Mouse (Mus musculus): ENCODE data around the gene BC067074. TPM values are rescaled to one million over a fixed set of nuclear protein-coding genes. Genes with fewer than 3 reads are reported as not detected.

Gene BC067074
- polyA plus RNA-seq, 1 experiment from 2014 or later: 2.0 TPM

- Histone ChIP-seq H3K36me3 (ENCODE audit: control insufficient read depth, insufficient read depth, low read length) (no peaks in the 10 kb centered on the region), H3K4me1 (replicated peaks; ENCODE audit: control insufficient read depth, insufficient read depth, low read length) (0 out of 2 replicates have a peak, but pooled peaks cover 3% of the 10 kb centered on the region), H3K4me2 (ENCODE audit: low read depth, low read length, severe bottlenecking) (peak overlapping the region; percentile 65), H3K27ac (ENCODE audit: low read depth, low read length) (no peak overlapping the region), H3K9ac (ENCODE audit: low read length) (peak overlapping the region; percentile 74), H3K9me3 (ENCODE audit: control insufficient read depth, low read length) (no peaks in the 10 kb centered on the region), H3K4me3 (ENCODE audit: low read depth, low read length) (peak overlapping the region; percentile 59), H3K27me3 (ENCODE audit: control insufficient read depth, insufficient read depth, low read length) (peaks cover 2% of the 10 kb centered on the region; the same call in 1 of the 2 replicates)
- WGBS: 64% methylated on average over 11 of the region's 11 CpGs
- ATAC-seq (replicated peaks; ENCODE audit: low FRiP score) (no peak), DNase-seq (ENCODE audit: low spot score) (no peak)
Measured at GRCm38 (mm10) chr13:113293707-113294432, 911 bp downstream of the BC067074 start.

DNA sequence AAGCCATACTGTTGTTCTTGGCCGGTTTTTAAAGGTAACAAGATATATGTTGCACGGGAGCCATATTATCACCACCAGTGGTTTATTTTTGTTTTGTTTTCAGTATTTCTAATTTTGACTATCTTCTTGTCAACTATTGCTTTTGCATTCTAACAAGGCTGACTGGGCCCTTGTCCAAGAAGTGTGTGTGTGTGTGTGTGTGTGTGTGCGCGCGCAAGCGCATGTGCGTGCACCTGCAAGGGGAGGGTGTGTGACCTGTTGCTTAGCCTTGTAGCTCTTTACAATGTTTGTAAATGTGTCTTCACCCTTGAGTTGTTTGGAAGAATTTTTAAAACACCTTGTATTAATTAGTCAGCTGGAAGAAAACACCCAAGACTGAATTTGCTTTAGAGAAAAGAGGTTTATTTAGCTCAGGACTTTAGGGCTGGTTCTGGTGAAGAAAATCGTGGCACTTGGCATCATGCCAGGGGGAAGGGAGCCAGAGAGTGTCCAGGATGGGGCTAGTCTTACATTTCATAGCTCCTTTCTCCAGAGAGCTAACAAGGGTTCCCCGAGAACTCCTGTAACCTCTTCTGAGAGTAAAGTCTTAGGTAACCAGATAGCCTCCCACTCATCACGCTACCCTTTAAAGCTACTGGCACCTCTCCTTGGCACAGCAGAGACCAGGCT lies 3.0 kb downstream of the BC067074 start:
- ATAC-seq (replicated peaks; ENCODE audit: low FRiP score) (no peak), DNase-seq (ENCODE audit: low spot score) (no peak)
- no peak overlapping the region for H3K27ac ChIP-seq (ENCODE audit: low read depth, low read length)
- H3K9ac ChIP-seq (ENCODE audit: low read length): no peak overlapping the region
- H3K4me1 ChIP-seq (replicated peaks; ENCODE audit: control insufficient read depth, insufficient read depth, low read length): 0 out of 2 replicates have a peak, but pooled peaks cover 3% of the 10 kb centered on the region
- no peak overlapping the region for H3K4me2 ChIP-seq (ENCODE audit: low read depth, low read length, severe bottlenecking)
- WGBS: 91% methylated on average over 10 of the region's 10 CpGs
- no peak overlapping the region for H3K4me3 ChIP-seq (ENCODE audit: low read depth, low read length)
- no peaks in the 10 kb centered on the region for H3K9me3 ChIP-seq (ENCODE audit: control insufficient read depth, low read length)
- H3K36me3 ChIP-seq (ENCODE audit: control insufficient read depth, insufficient read depth, low read length): no peaks in the 10 kb centered on the region
- peaks cover 2% of the 10 kb centered on the region; the same call in 1 of the 2 replicates for H3K27me3 ChIP-seq (ENCODE audit: control insufficient read depth, insufficient read depth, low read length)

- Histone ChIP-seq H3K27ac (ENCODE audit: low read depth, low read length) (no peak overlapping the region), H3K4me2 (ENCODE audit: low read depth, low read length, severe bottlenecking) (no peak overlapping the region), H3K9ac (ENCODE audit: low read length) (no peak overlapping the region), H3K36me3 (ENCODE audit: control insufficient read depth, insufficient read depth, low read length) (no peaks in the 10 kb centered on the region), H3K9me3 (ENCODE audit: control insufficient read depth, low read length) (no peaks in the 10 kb centered on the region), H3K4me1 (replicated peaks; ENCODE audit: control insufficient read depth, insufficient read depth, low read length) (no peaks in the 10 kb centered on the region), H3K4me3 (ENCODE audit: low read depth, low read length) (no peak overlapping the region), H3K27me3 (ENCODE audit: control insufficient read depth, insufficient read depth, low read length) (no peaks in the 10 kb centered on the region)
- 92% methylated on average over 4 of the region's 4 CpGs for WGBS
- ATAC-seq (replicated peaks; ENCODE audit: low FRiP score) (no peak), DNase-seq (ENCODE audit: low spot score) (no peak)
Measured at GRCm38 (mm10) chr13:113306581-113306980, 13.6 kb downstream of the BC067074 start.

DNA sequence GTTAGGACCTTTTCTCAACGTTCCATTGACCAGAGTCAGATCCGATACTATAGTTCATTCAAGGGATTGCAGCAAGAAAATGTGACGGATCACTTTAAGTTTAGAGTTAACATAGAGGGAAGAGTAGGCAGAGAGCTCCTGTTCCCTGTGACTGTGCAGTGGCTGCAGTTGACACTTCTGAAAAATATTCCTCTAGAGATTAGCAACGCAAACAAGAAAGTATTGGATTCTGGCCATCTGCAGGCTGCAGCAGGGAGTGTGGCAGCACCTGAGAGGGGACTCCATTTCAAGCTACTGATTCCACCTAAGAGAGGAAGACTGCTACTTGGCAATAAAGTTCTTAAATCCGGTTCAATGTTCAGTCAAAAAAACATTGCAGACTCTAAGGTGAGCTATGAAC lies 26.6 kb downstream of the BC067074 start:
- H3K27me3 ChIP-seq (ENCODE audit: control insufficient read depth, insufficient read depth, low read length): no peaks in the 10 kb centered on the region
- no peak overlapping the region for H3K4me3 ChIP-seq (ENCODE audit: low read depth, low read length)
- no peaks in the 10 kb centered on the region for H3K36me3 ChIP-seq (ENCODE audit: control insufficient read depth, insufficient read depth, low read length)
- H3K4me2 ChIP-seq (ENCODE audit: low read depth, low read length, severe bottlenecking): no peak overlapping the region
- H3K27ac ChIP-seq (ENCODE audit: low read depth, low read length): no peak overlapping the region
- H3K9ac ChIP-seq (ENCODE audit: low read length): no peak overlapping the region
- ATAC-seq (replicated peaks; ENCODE audit: low FRiP score): no peak
- no peak for DNase-seq (ENCODE audit: low spot score)
- H3K9me3 ChIP-seq (ENCODE audit: control insufficient read depth, low read length): no peaks in the 10 kb centered on the region
- 93% methylated on average over 5 of the region's 5 CpGs for WGBS
- no peaks in the 10 kb centered on the region for H3K4me1 ChIP-seq (replicated peaks; ENCODE audit: control insufficient read depth, insufficient read depth, low read length)

DNA sequence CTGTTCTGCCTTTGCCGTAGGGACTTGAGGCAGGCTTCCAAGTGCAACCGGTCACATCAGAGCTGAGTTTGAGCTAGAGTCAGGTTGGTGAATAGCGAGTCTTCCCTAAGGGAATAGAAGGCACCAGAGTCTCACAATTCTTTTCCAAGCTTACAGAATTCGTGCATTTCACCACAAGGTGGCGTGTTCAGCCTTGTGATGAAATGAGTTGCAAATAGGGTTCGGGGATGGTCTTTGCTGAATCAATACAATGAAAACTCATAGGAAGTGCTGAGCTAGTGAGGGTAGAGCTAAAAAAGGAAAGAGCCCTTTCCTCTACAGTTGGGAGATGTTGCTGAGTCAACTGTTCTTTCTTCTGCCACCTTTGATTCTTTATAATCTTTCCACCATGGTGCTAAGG lies 29.0 kb downstream of the BC067074 start:
- DNase-seq (ENCODE audit: low spot score) (peak; percentile 54), ATAC-seq (replicated peaks; ENCODE audit: low FRiP score) (peak; percentile 51; the same call in 1 of the 2 replicates)
- Histone ChIP-seq H3K4me2 (ENCODE audit: low read depth, low read length, severe bottlenecking) (no peak overlapping the region), H3K27ac (ENCODE audit: low read depth, low read length) (no peak overlapping the region), H3K9ac (ENCODE audit: low read length) (no peak overlapping the region), H3K9me3 (ENCODE audit: control insufficient read depth, low read length) (no peaks in the 10 kb centered on the region), H3K36me3 (ENCODE audit: control insufficient read depth, insufficient read depth, low read length) (no peaks in the 10 kb centered on the region), H3K4me3 (ENCODE audit: low read depth, low read length) (no peak overlapping the region), H3K4me1 (replicated peaks; ENCODE audit: control insufficient read depth, insufficient read depth, low read length) (no peaks in the 10 kb centered on the region), H3K27me3 (ENCODE audit: control insufficient read depth, insufficient read depth, low read length) (no peaks in the 10 kb centered on the region)
- WGBS: 14% methylated on average over 6 of the region's 6 CpGs

DNA sequence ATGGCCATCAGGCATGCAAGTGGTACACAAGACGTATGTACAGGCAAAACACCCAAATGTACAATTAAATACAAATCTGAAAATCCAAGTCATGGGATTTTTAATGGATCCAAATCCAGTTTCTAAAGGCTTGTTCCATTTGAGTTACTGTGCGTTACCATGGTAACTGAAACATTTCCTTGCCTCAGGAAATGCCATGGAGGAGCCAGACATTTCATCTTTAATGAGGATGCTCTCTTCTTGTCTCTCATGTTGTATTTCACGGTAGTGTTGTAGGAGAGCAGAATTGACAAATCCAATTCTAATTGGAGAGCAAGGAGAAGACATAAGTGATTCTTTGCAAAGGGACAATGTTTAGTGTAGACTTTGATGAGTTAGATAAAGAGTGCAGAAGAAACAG lies 31.3 kb downstream of the BC067074 start:
- Histone ChIP-seq H3K9me3 (ENCODE audit: control insufficient read depth, low read length) (no peaks in the 10 kb centered on the region), H3K27me3 (ENCODE audit: control insufficient read depth, insufficient read depth, low read length) (no peaks in the 10 kb centered on the region), H3K4me2 (ENCODE audit: low read depth, low read length, severe bottlenecking) (no peak overlapping the region), H3K4me3 (ENCODE audit: low read depth, low read length) (no peak overlapping the region), H3K27ac (ENCODE audit: low read depth, low read length) (no peak overlapping the region), H3K9ac (ENCODE audit: low read length) (no peak overlapping the region), H3K4me1 (replicated peaks; ENCODE audit: control insufficient read depth, insufficient read depth, low read length) (no peaks in the 10 kb centered on the region), H3K36me3 (ENCODE audit: control insufficient read depth, insufficient read depth, low read length) (no peaks in the 10 kb centered on the region)
- 84% methylated on average over 3 of the region's 3 CpGs for WGBS
- ATAC-seq (replicated peaks; ENCODE audit: low FRiP score) (no peak), DNase-seq (ENCODE audit: low spot score) (no peak)

DNA sequence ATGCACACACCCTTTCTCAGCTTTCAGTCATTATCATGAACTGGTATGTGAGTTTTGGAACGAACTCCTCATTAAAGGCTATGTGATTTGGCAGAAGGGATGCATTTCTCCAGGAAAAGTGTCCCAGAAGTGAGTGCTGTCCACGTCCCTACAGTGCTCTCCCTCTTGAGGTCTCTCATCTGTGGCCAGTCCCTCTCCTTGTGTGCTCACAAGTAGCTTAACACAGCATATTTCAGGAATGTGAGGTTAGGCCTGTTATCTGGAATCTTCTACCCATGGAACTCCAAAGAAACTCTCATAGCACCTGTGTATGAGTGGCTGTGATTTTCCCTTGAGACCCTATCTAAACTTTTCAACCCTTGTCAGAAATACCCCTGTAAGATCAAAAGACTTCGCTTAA lies 32.7 kb downstream of the BC067074 start:
- ATAC-seq (replicated peaks; ENCODE audit: low FRiP score): no peak
- Histone ChIP-seq H3K4me2 (ENCODE audit: low read depth, low read length, severe bottlenecking) (no peak overlapping the region), H3K9me3 (ENCODE audit: control insufficient read depth, low read length) (no peaks in the 10 kb centered on the region), H3K27me3 (ENCODE audit: control insufficient read depth, insufficient read depth, low read length) (no peaks in the 10 kb centered on the region), H3K4me3 (ENCODE audit: low read depth, low read length) (no peak overlapping the region), H3K4me1 (replicated peaks; ENCODE audit: control insufficient read depth, insufficient read depth, low read length) (no peaks in the 10 kb centered on the region), H3K9ac (ENCODE audit: low read length) (no peak overlapping the region), H3K27ac (ENCODE audit: low read depth, low read length) (no peak overlapping the region), H3K36me3 (ENCODE audit: control insufficient read depth, insufficient read depth, low read length) (no peaks in the 10 kb centered on the region)
- DNase-seq (ENCODE audit: low spot score): no peak
- WGBS: 76% methylated on average over 3 of the region's 3 CpGs

DNA sequence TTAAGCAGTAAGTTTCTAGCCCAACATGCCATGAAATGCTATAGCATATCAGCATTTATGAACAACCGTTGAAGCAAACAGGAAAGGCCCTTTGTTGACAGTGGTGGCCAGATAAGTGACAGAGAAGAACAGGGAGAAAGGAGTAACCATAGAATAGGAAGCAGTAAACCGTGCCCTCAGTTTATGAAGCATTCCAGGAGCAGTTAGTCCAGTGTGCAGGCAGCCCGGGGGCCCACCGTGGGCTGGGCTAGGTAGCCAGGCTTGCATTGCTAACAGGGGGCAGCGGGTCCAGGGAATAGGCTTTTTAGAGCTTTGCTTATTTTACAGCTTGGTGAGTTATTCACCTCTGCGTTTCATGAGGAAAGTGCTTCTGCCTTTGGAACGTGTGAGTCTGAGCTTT lies 39.3 kb downstream of the BC067074 start:
- ATAC-seq (replicated peaks; ENCODE audit: low FRiP score) (no peak), DNase-seq (ENCODE audit: low spot score) (no peak)
- H3K9ac ChIP-seq (ENCODE audit: low read length): no peak overlapping the region
- H3K27me3 ChIP-seq (ENCODE audit: control insufficient read depth, insufficient read depth, low read length): no peaks in the 10 kb centered on the region
- 74% methylated on average over 7 of the region's 7 CpGs for WGBS
- H3K4me1 ChIP-seq (replicated peaks; ENCODE audit: control insufficient read depth, insufficient read depth, low read length): no peaks in the 10 kb centered on the region
- no peak overlapping the region for H3K4me3 ChIP-seq (ENCODE audit: low read depth, low read length)
- no peaks in the 10 kb centered on the region for H3K36me3 ChIP-seq (ENCODE audit: control insufficient read depth, insufficient read depth, low read length)
- H3K9me3 ChIP-seq (ENCODE audit: control insufficient read depth, low read length): no peaks in the 10 kb centered on the region
- no peak overlapping the region for H3K27ac ChIP-seq (ENCODE audit: low read depth, low read length)
- no peak overlapping the region for H3K4me2 ChIP-seq (ENCODE audit: low read depth, low read length, severe bottlenecking)

GRCm38 (mm10) chr13:113333374-113333773 lies 40.4 kb downstream of the BC067074 start:
- H3K4me1 ChIP-seq (replicated peaks; ENCODE audit: control insufficient read depth, insufficient read depth, low read length): no peaks in the 10 kb centered on the region
- no peak for ATAC-seq (replicated peaks; ENCODE audit: low FRiP score)
- H3K9ac ChIP-seq (ENCODE audit: low read length): no peak overlapping the region
- no peaks in the 10 kb centered on the region for H3K27me3 ChIP-seq (ENCODE audit: control insufficient read depth, insufficient read depth, low read length)
- no peak for DNase-seq (ENCODE audit: low spot score)
- no peaks in the 10 kb centered on the region for H3K36me3 ChIP-seq (ENCODE audit: control insufficient read depth, insufficient read depth, low read length)
- 88% methylated on average over 6 of the region's 6 CpGs for WGBS
- no peak overlapping the region for H3K4me2 ChIP-seq (ENCODE audit: low read depth, low read length, severe bottlenecking)
- H3K4me3 ChIP-seq (ENCODE audit: low read depth, low read length): no peak overlapping the region
- no peak overlapping the region for H3K27ac ChIP-seq (ENCODE audit: low read depth, low read length)
- no peaks in the 10 kb centered on the region for H3K9me3 ChIP-seq (ENCODE audit: control insufficient read depth, low read length)
